Mouse (Mus musculus) testis, postnatal 14 days (tissue): ENCODE results near the gene Hnrnpa2b1.
"Not testable (repeated sequence)": the region's sequence is repeated elsewhere in the genome, so short reads cannot be mapped to it uniquely, and the experiment has no call there.

Experiments used
- DNase-seq: peaks from one replicate; pipeline ENCODE4 v3.0.0; 2021; ENCODE audit warnings: low spot score

Hnrnpa2b1 gene

GRCm38 (mm10) chr6:51469715-51470310 is at the start of gene Hnrnpa2b1:
Gene Hnrnpa2b1, minus strand, starts transcription at chr6:51469894.
- DNase-seq = peak; percentile 97

DNA sequence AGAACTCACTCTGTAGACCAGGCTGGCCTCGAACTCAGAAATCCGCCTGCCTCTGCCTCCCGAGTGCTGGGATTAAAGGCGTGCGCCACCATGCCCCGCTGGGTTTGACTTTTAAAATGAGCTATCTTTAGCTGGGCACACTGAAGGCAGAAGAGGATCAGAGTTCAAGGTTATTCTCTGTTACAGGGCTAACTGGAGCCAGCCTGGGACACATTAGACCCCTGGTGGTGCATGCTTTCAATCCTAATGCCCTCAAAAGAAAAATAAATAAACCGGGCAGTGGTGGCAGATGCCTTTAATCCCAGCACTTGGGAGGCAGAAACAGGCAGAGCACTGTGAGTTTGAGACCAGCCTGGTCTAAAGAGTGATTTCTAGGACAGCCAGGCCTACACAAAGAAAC is 45.2 kb upstream of the Hnrnpa2b1 start:
- no peak for DNase-seq

GRCm38 (mm10) chr6:51513745-51514144 is 44.1 kb upstream of the Hnrnpa2b1 start:
- DNase-seq = no peak

GRCm38 (mm10) chr6:51510946-51511345 is 41.3 kb upstream of the Hnrnpa2b1 start:
- DNase-seq = no peak

DNA sequence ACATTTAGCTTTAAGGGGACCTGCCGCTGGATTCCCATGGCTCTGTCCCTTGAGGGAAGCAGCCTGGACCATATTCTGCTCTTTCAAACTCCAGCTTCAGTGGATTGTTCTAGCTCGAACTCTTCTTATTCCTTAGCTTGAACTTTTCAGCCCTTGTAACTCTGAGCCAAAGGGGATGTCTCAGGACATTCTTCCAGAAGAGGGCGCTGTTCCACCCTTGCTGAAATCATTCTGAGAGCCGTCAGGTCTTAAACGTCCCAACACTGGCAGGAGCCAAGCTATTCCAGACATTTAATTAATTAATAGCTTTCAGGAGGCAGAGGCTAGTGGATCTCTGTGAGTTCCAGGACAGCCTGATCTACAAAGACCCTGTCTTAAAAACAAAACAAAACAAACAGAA is 40.4 kb upstream of the Hnrnpa2b1 start:
- DNase-seq = peak; percentile 54

DNA sequence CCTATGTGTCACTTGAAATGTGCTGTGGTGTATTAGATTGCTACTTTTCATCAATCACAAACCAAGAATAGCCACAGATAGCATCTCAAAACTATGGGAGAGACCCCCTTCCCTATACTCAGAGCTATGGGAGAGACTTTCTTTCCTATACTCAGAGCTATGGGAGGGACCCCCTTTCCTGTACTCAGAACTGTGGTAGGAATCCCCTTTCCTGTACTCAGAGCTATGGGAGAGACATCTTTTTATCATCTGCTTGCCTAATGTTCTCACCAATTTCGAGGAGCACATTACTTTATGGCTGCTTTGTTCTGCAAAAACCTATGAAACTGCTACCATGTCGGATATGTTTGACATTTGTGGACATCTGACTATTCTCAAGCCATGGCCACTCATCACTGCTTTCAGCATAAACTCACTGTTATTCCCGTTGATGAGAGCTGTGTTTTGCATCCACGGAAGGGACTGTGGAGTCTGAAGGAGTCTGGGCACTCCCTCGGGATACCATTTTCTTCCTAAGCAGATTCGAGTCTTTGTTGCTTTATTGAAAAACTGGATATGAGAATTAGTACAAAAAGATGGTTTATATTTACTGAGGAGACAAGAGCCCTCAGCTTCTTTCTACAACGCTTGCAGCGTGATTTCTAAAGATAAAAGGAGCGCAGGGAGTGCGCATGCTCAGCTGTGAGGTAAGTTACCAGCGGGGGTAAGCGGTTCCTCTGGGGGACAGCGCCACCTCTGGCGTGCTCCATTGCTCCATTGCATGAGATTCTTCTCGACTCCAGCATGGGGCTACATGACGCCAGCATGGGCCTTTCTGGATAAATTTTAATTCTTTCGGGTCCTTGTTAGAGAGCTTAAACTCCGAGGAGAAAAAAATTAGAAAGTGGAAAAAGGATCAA is 39.3 kb upstream of the Hnrnpa2b1 start:
- peak; percentile 80 for DNase-seq

DNA sequence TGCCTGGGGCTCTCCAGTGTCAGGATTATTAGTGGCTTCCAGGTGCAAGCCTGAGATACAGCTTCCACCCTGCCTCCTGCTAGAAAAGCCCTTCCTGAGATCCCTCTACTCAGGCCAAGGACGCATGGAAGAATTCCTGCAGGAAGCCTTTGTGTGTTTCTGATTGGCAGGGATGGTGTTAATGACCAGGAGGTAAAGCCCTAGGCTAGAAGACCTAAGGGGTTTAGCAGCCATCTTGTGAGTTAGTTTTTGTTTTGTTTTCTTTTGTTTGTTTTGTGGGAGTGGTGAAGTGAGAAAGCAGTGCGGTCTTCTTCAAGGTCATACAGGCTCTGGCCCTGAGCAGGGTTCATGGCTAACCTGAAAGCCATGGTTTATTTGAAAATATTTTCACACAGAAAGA is 37.9 kb upstream of the Hnrnpa2b1 start:
- no peak for DNase-seq

GRCm38 (mm10) chr6:51505671-51506070 is 36.0 kb upstream of the Hnrnpa2b1 start:
- DNase-seq = peak; percentile 70

GRCm38 (mm10) chr6:51497321-51498111 is 27.8 kb upstream of the Hnrnpa2b1 start:
- no peak for DNase-seq

DNA sequence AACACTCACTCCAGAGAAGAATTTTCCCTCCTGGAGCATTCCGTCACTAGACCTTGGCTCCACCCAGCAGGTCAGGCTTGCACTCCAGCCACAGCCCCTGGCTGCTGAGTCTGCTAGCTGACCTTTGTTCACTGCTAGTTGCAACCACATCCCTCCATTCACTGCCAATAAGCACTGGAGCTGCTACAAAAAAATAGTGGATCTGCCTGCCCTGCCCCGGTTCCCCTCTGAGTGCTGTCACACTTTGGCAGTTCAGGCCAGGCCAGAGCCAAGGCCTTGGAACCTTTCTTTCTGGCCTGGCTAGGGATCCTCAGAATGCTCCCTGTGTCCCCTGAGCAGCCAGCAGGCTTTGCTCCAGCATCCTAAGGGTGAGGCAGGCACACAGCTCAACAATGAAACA is 20.1 kb upstream of the Hnrnpa2b1 start:
- DNase-seq = peak; percentile 45

DNA sequence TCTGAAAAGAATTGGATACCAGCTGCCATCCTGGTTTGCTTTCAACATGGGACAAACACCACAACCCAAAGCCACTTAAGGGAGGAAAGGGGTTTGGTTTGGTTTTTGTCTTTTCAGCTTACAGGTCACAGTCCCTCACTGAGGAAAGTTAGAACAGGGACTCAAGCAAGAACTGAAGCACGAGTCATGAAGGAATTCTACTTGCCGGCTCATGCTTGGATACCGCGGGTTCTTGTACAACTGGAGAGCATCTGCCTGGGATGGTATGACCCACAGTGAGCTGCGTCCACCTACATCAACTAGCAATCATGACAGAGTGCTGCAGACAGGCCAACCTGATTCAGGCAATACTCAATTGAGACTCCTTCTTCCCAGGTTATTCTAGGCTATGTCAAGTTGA is 17.0 kb upstream of the Hnrnpa2b1 start:
- no peak for DNase-seq

GRCm38 (mm10) chr6:51486076-51486710 is 16.5 kb upstream of the Hnrnpa2b1 start:
- no peak for DNase-seq

DNA sequence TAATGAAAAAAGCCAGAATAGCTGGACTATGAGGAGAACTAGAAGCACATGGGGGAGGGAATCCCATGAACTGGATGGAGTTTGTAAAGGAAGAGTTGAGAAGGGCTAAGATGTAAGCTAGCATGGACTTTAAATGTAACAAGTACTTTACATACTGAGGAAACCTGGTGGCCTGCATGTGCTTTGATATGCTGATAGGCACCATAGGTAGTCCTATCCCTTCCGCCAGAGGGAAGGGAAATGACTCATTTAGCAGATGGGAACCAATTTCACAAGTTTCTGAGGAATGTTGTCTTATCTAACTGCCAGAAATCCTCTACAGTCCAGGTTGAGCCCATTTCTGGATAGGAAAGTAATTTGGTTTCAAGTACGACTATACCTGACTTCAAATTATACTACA is 16.0 kb upstream of the Hnrnpa2b1 start:
- DNase-seq = no peak

- not testable (repeated sequence) for DNase-seq
Observed at GRCm38 (mm10) chr6:51484556-51484955, 14.9 kb upstream of the Hnrnpa2b1 start.

- DNase-seq = no peak
Observed at GRCm38 (mm10) chr6:51483861-51484260, 14.2 kb upstream of the Hnrnpa2b1 start.

- DNase-seq = no peak
Observed at GRCm38 (mm10) chr6:51481548-51481947, 11.9 kb upstream of the Hnrnpa2b1 start.

DNA sequence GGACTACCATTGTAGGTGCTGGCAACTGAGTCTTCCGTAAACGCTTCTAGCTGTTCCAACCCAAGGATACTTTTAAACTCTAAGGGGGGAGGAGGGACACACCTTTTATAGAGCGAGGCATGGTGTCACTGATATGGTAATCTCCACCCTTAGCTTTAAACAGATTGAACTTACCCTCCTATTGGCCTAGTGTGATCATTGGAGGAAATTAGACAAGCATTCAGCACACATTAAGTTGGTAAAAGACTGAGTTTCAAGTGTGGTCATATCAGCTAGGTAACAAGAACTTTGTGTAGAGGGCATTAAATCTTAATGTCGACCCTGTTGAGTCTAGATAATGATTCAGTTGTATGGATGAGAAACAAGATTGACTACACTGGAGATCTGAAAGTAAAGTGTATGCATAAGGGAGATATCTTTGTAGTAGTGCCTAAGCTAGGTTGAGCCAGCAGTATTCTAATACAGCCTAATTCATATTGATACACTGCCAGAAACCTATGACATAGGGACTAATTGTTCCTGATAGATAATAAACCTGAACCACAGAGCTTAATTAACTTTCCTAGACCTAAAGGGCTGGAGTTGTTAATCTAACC is 9.5 kb upstream of the Hnrnpa2b1 start:
- DNase-seq = no peak

DNA sequence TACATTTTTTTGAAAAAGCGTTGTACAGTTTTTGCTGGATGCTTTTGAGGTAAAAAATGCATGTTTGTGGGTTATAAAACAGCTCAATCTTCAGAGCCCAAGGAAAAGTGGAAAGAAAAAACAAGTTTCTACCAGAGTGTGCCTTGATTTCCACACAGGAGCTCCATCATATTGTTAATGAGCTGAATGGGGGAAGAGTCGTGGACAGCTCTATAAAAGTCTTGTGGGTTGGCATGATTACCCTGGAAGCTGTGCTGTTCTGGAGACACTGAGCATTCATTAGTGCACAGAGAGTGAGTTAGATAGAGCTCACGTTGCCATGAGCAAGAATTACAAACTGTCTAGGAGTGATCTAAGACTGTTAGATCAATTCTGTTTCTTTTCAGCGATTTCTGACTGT is 2.5 kb upstream of the Hnrnpa2b1 start:
- DNase-seq = no peak

GRCm38 (mm10) chr6:51471782-51472181 is 2.1 kb upstream of the Hnrnpa2b1 start:
- DNase-seq = no peak

- DNase-seq = no peak
Observed at GRCm38 (mm10) chr6:51471179-51471505, 1.4 kb upstream of the Hnrnpa2b1 start.

DNA sequence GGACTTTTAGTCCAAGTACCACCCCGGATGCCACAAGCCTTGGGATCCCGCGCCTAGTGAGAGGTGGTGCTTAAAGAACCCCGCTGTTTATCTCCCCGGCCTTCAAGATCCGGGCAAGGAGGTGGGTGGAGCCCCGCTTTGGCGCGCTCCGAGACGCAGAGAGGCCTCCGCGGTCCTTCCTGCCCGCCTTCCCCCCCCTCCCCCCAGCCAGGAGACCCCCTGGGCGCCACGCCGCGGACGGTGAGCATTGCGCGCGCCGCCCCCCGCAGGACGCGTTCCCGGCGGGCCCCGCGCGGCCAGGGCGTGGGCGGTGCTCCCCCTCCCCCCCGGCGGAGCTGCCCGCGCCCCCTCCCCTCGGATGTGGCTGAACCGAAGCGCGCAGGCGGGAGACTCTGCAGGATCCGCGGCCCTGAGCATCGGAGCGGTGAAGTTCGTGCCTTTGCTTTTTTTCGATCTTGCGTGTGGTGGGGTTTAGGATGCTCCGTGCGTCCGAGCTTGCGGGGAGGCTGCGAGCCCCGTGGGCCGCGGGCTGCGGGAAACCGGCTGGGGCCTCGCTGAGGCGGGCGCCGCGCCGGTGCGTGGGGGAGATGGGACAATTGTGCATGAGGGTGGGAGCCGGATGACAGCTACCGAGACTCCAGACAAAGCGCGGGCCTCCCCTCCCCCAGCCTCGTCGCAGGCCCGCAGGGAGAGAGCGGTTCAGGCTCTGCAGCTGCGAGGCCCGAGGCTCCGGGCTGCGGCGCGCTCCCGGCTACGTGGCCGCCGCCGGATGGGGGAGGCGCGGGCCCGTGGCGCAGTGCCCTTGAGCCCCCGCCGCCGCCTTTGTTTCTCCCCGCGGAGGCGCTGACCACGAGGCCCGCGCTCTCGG is 851 bp upstream of the Hnrnpa2b1 start, which contains the start of gene Cbx3:
Gene Cbx3, plus strand, starts transcription at position 50 of the 868 bp plus-strand sequence.
- DNase-seq = peak; percentile 91
